Mouse (Mus musculus) ES-Bruce4 (cell line): ENCODE results near the gene Pkn1.

Experiments
- CTCF ChIP-seq: IDR thresholded peaks from one replicate; pipeline ENCODE4 v1.8.1; 2011; ENCODE audit warnings: low read depth, low read length
- POLR2A ChIP-seq: IDR thresholded peaks from one replicate; pipeline ENCODE4 v1.8.1; 2011; ENCODE audit warnings: low read length; ENCODE audit not compliant: insufficient read depth

- no peak for TF ChIP-seq CTCF
- no peak for TF ChIP-seq POLR2A
Observed at GRCm38 (mm10) chr8:83703426-83703825, 4.4 kb upstream of the Pkn1 start.
